Mouse (Mus musculus): ENCODE data around the gene Mmd2. TPM values are rescaled to one million over a fixed set of nuclear protein-coding genes. Genes with fewer than 3 reads are reported as not detected.

Mmd2 gene
- polyA plus RNA-seq, 1 experiment from 2014 or later = 0.14 TPM

GRCm38 (mm10) chr5:142637823-142638222 is 29.2 kb upstream of the Mmd2 start:
- Histone ChIP-seq H3K36me3 (ENCODE audit: control insufficient read depth, insufficient read depth, low read length) (peaks cover 65% of the 10 kb centered on the region), H3K27ac (ENCODE audit: low read depth, low read length) (no peak overlapping the region), H3K9me3 (ENCODE audit: control insufficient read depth, low read length) (no peaks in the 10 kb centered on the region), H3K4me1 (ENCODE audit: control insufficient read depth, insufficient read depth, low read length) (no peaks in the 10 kb centered on the region), H3K4me2 (replicated peaks; ENCODE audit: low read depth, low read length) (no peak overlapping the region), H3K27me3 (ENCODE audit: control insufficient read depth, insufficient read depth, low read length) (no peaks in the 10 kb centered on the region), H3K9ac (ENCODE audit: low read depth, low read length) (no peak overlapping the region), H3K4me3 (ENCODE audit: low read length) (no peak overlapping the region)
- no peak for ATAC-seq (ENCODE audit: low FRiP score, low TSS enrichment)
- WGBS = 95% methylated on average over 5 of the region's 5 CpGs

GRCm38 (mm10) chr5:142630224-142630623 is 21.6 kb upstream of the Mmd2 start:
- H3K4me2 ChIP-seq (replicated peaks; ENCODE audit: low read depth, low read length) = peak overlapping the region; percentile 55
- ATAC-seq (ENCODE audit: low FRiP score, low TSS enrichment) = no peak
- 7% methylated on average over 6 of the region's 6 CpGs for WGBS
- H3K27me3 ChIP-seq (ENCODE audit: control insufficient read depth, insufficient read depth, low read length) = no peaks in the 10 kb centered on the region
- peak overlapping the region; percentile 97 for H3K4me3 ChIP-seq (ENCODE audit: low read length)
- peaks cover 6% of the 10 kb centered on the region; the same call in 1 of the 2 replicates for H3K4me1 ChIP-seq (ENCODE audit: control insufficient read depth, insufficient read depth, low read length)
- H3K27ac ChIP-seq (ENCODE audit: low read depth, low read length) = peak overlapping the region; percentile 85; the same call in 1 of the 2 replicates
- H3K9me3 ChIP-seq (ENCODE audit: control insufficient read depth, low read length) = no peaks in the 10 kb centered on the region
- peak overlapping the region; percentile 90 for H3K9ac ChIP-seq (ENCODE audit: low read depth, low read length)
- H3K36me3 ChIP-seq (ENCODE audit: control insufficient read depth, insufficient read depth, low read length) = peaks cover 19% of the 10 kb centered on the region

- peaks cover 6% of the 10 kb centered on the region; the same call in 1 of the 2 replicates for H3K4me1 ChIP-seq (ENCODE audit: control insufficient read depth, insufficient read depth, low read length)
- H3K27me3 ChIP-seq (ENCODE audit: control insufficient read depth, insufficient read depth, low read length) = no peaks in the 10 kb centered on the region
- peak overlapping the region; percentile 90 for H3K9ac ChIP-seq (ENCODE audit: low read depth, low read length)
- WGBS = under 1% methylated on average over 41 of the region's 41 CpGs
- peaks cover 16% of the 10 kb centered on the region for H3K36me3 ChIP-seq (ENCODE audit: control insufficient read depth, insufficient read depth, low read length)
- H3K4me2 ChIP-seq (replicated peaks; ENCODE audit: low read depth, low read length) = peak overlapping the region; percentile 55
- H3K27ac ChIP-seq (ENCODE audit: low read depth, low read length) = peak overlapping the region; percentile 85
- peak; percentile 71 for ATAC-seq (ENCODE audit: low FRiP score, low TSS enrichment)
- no peaks in the 10 kb centered on the region for H3K9me3 ChIP-seq (ENCODE audit: control insufficient read depth, low read length)
- H3K4me3 ChIP-seq (ENCODE audit: low read length) = peak overlapping the region; percentile 97
Measured at GRCm38 (mm10) chr5:142629663-142630025, 21.0 kb upstream of the Mmd2 start.

GRCm38 (mm10) chr5:142628726-142629662 is 20.4 kb upstream of the Mmd2 start:
- H3K4me2 ChIP-seq (replicated peaks; ENCODE audit: low read depth, low read length) = peak overlapping the region; percentile 55
- no peaks in the 10 kb centered on the region for H3K9me3 ChIP-seq (ENCODE audit: control insufficient read depth, low read length)
- peak overlapping the region; percentile 97 for H3K4me3 ChIP-seq (ENCODE audit: low read length)
- WGBS = under 1% methylated on average over 69 of the region's 69 CpGs
- peak; percentile 97 for ATAC-seq (ENCODE audit: low FRiP score, low TSS enrichment)
- no peaks in the 10 kb centered on the region for H3K27me3 ChIP-seq (ENCODE audit: control insufficient read depth, insufficient read depth, low read length)
- H3K27ac ChIP-seq (ENCODE audit: low read depth, low read length) = peak overlapping the region; percentile 85
- peak overlapping the region; percentile 90 for H3K9ac ChIP-seq (ENCODE audit: low read depth, low read length)
- H3K4me1 ChIP-seq (ENCODE audit: control insufficient read depth, insufficient read depth, low read length) = peaks cover 6% of the 10 kb centered on the region; the same call in 1 of the 2 replicates
- H3K36me3 ChIP-seq (ENCODE audit: control insufficient read depth, insufficient read depth, low read length) = peaks cover 13% of the 10 kb centered on the region

GRCm38 (mm10) chr5:142627398-142627797 is 18.8 kb upstream of the Mmd2 start, which contains the start of gene Wipi2:
TSS of gene Wipi2 (plus strand) at chr5:142627698.
- WGBS = 95% methylated on average over 2 of the region's 2 CpGs
- Histone ChIP-seq H3K9ac (ENCODE audit: low read depth, low read length) (peak within 1 kb of the TSS; percentile 90), H3K4me2 (replicated peaks; ENCODE audit: low read depth, low read length) (peak within 1 kb of the TSS; percentile 55), H3K9me3 (ENCODE audit: control insufficient read depth, low read length) (no peaks in the 10 kb centered on the region), H3K4me3 (ENCODE audit: low read length) (peak within 1 kb of the TSS; percentile 97), H3K4me1 (ENCODE audit: control insufficient read depth, insufficient read depth, low read length) (peaks cover 6% of the 10 kb centered on the region; the same call in 1 of the 2 replicates), H3K27ac (ENCODE audit: low read depth, low read length) (peak within 1 kb of the TSS; percentile 75; the same call in 1 of the 2 replicates), H3K36me3 (ENCODE audit: control insufficient read depth, insufficient read depth, low read length) (no peaks in the 10 kb centered on the region; the same call in 1 of the 2 replicates), H3K27me3 (ENCODE audit: control insufficient read depth, insufficient read depth, low read length) (no peaks in the 10 kb centered on the region)
- no peak for ATAC-seq (ENCODE audit: low FRiP score, low TSS enrichment)

- Histone ChIP-seq H3K4me1 (ENCODE audit: control insufficient read depth, insufficient read depth, low read length) (no peaks in the 10 kb centered on the region), H3K36me3 (ENCODE audit: control insufficient read depth, insufficient read depth, low read length) (no peaks in the 10 kb centered on the region), H3K27me3 (ENCODE audit: control insufficient read depth, insufficient read depth, low read length) (no peaks in the 10 kb centered on the region), H3K27ac (ENCODE audit: low read depth, low read length) (no peak overlapping the region), H3K9ac (ENCODE audit: low read depth, low read length) (no peak overlapping the region), H3K4me2 (replicated peaks; ENCODE audit: low read depth, low read length) (no peak overlapping the region), H3K9me3 (ENCODE audit: control insufficient read depth, low read length) (no peaks in the 10 kb centered on the region), H3K4me3 (ENCODE audit: low read length) (no peak overlapping the region)
- WGBS = 90% methylated on average over 7 of the region's 7 CpGs
- no peak for ATAC-seq (ENCODE audit: low FRiP score, low TSS enrichment)
Measured at GRCm38 (mm10) chr5:142623080-142623479, 14.5 kb upstream of the Mmd2 start.

- H3K4me3 ChIP-seq (ENCODE audit: low read length) = no peak overlapping the region
- H3K9me3 ChIP-seq (ENCODE audit: control insufficient read depth, low read length) = no peaks in the 10 kb centered on the region
- no peaks in the 10 kb centered on the region for H3K4me1 ChIP-seq (ENCODE audit: control insufficient read depth, insufficient read depth, low read length)
- no peaks in the 10 kb centered on the region for H3K36me3 ChIP-seq (ENCODE audit: control insufficient read depth, insufficient read depth, low read length)
- ATAC-seq (ENCODE audit: low FRiP score, low TSS enrichment) = no peak
- H3K27ac ChIP-seq (ENCODE audit: low read depth, low read length) = no peak overlapping the region
- H3K9ac ChIP-seq (ENCODE audit: low read depth, low read length) = no peak overlapping the region
- no peak overlapping the region for H3K4me2 ChIP-seq (replicated peaks; ENCODE audit: low read depth, low read length)
- no peaks in the 10 kb centered on the region for H3K27me3 ChIP-seq (ENCODE audit: control insufficient read depth, insufficient read depth, low read length)
- WGBS = 67% methylated on average over 1 of the region's 1 CpGs
Measured at GRCm38 (mm10) chr5:142622134-142622533, 13.5 kb upstream of the Mmd2 start.

GRCm38 (mm10) chr5:142621421-142621820 is 12.8 kb upstream of the Mmd2 start:
- no peak overlapping the region for H3K4me2 ChIP-seq (replicated peaks; ENCODE audit: low read depth, low read length)
- no peaks in the 10 kb centered on the region for H3K27me3 ChIP-seq (ENCODE audit: control insufficient read depth, insufficient read depth, low read length)
- ATAC-seq (ENCODE audit: low FRiP score, low TSS enrichment) = no peak
- no peaks in the 10 kb centered on the region for H3K4me1 ChIP-seq (ENCODE audit: control insufficient read depth, insufficient read depth, low read length)
- H3K9ac ChIP-seq (ENCODE audit: low read depth, low read length) = no peak overlapping the region
- no peaks in the 10 kb centered on the region for H3K9me3 ChIP-seq (ENCODE audit: control insufficient read depth, low read length)
- no peaks in the 10 kb centered on the region for H3K36me3 ChIP-seq (ENCODE audit: control insufficient read depth, insufficient read depth, low read length)
- no peak overlapping the region for H3K4me3 ChIP-seq (ENCODE audit: low read length)
- H3K27ac ChIP-seq (ENCODE audit: low read depth, low read length) = no peak overlapping the region
- WGBS = 73% methylated on average over 2 of the region's 2 CpGs

GRCm38 (mm10) chr5:142619866-142620265 is 11.3 kb upstream of the Mmd2 start:
- Histone ChIP-seq H3K4me2 (replicated peaks; ENCODE audit: low read depth, low read length) (no peak overlapping the region), H3K9ac (ENCODE audit: low read depth, low read length) (no peak overlapping the region), H3K9me3 (ENCODE audit: control insufficient read depth, low read length) (no peaks in the 10 kb centered on the region), H3K27me3 (ENCODE audit: control insufficient read depth, insufficient read depth, low read length) (no peaks in the 10 kb centered on the region), H3K36me3 (ENCODE audit: control insufficient read depth, insufficient read depth, low read length) (no peaks in the 10 kb centered on the region), H3K27ac (ENCODE audit: low read depth, low read length) (no peak overlapping the region), H3K4me1 (ENCODE audit: control insufficient read depth, insufficient read depth, low read length) (no peaks in the 10 kb centered on the region), H3K4me3 (ENCODE audit: low read length) (no peak overlapping the region)
- WGBS = 26% methylated on average over 5 of the region's 5 CpGs
- ATAC-seq (ENCODE audit: low FRiP score, low TSS enrichment) = peak; percentile 52; the same call in 1 of the 2 replicates

Measured in kidney, embryonic 14.5 days (tissue).